Mouse (Mus musculus) hindbrain, embryonic 16.5 days (tissue): Measurements from ENCODE around the gene Magee2. TPM values are rescaled to one million over a fixed set of nuclear protein-coding genes. Genes with fewer than 3 reads are reported as not detected.
A peak's percentile ranks its signal among the peaks of the same experiment; 100 is the strongest.
"Not testable (repeated sequence)": the region's sequence is repeated elsewhere in the genome, so short reads cannot be mapped to it uniquely, and the experiment has no call there.

ENCODE experiments used
- ATAC-seq: fragments of 200-750 bp; cut with Nextera tagmentation; 2 replicates; pipeline ENCODE4 v1.8.0; 2017; ENCODE audit warnings: moderate TSS enrichment, moderate library complexity
- H3K27ac ChIP-seq: fragments of 300-500 bp; sonication (generic); 2 replicates; pipeline ENCODE4 v1.5.1; 2014; ENCODE audit warnings: low read depth, mild to moderate bottlenecking, control low read depth, low read length, moderate library complexity
- H3K27me3 ChIP-seq: fragments of 300-500 bp; sonication (generic); replicated peaks from 2 replicates; pipeline ENCODE4 v1.6.1; 2014; ENCODE audit warnings: low read length; ENCODE audit not compliant: control insufficient read depth, insufficient read depth
- H3K36me3 ChIP-seq: fragments of 300-500 bp; sonication (generic); 2 replicates; pipeline ENCODE4 v1.6.1; 2014; ENCODE audit warnings: mild to moderate bottlenecking, low read length, moderate library complexity, mixed read lengths; ENCODE audit not compliant: control insufficient read depth, insufficient read depth
- H3K4me1 ChIP-seq: fragments of 300-500 bp; sonication (generic); 2 replicates; pipeline ENCODE4 v1.6.1; 2014; ENCODE audit warnings: low read depth, low read length; ENCODE audit not compliant: control insufficient read depth, insufficient read depth
- H3K4me2 ChIP-seq: fragments of 300-500 bp; sonication (generic); 2 replicates; pipeline ENCODE4 v1.6.1; 2014; ENCODE audit warnings: mild to moderate bottlenecking, low read length, control low read depth, moderate library complexity
- H3K4me3 ChIP-seq: fragments of 300-500 bp; sonication (generic); 2 replicates; pipeline ENCODE4 v1.5.1; 2014; ENCODE audit warnings: mild to moderate bottlenecking, low read length, control low read depth, moderate library complexity
- H3K9ac ChIP-seq: fragments of 300-500 bp; sonication (generic); 2 replicates; pipeline ENCODE4 v1.6.1; 2014; ENCODE audit warnings: low read depth, mild to moderate bottlenecking, control low read depth, low read length, moderate library complexity
- H3K9me3 ChIP-seq: fragments of 300-500 bp; sonication (generic); 2 replicates; pipeline ENCODE4 v1.6.1; 2014; ENCODE audit warnings: mild to moderate bottlenecking, low read length, moderate library complexity; ENCODE audit not compliant: control insufficient read depth
- WGBS: fragments of 180-500 bp; shearing (Covaris S2); extraction: QIAGEN DNeasy Blood & Tissue Kit; methylation state at CpG from one replicate; pipeline ENCODE4 v1.1.7; 2014; 5-methylcytosine and 5-hydroxymethylcytosine counted together
- polyA plus RNA-seq: library from polyadenylated mRNA; unstranded; fragments of >200 nt; fragmentation: Nextera tagmentation; extraction: Ambion mirVana; gene quantifications from 2 replicates; pipeline ENCODE4 v1.2.1, GENCODE M21; 2015

Gene Magee2
- polyA plus RNA-seq = 35.9 and 40.3 TPM in 2 replicates

- 17% methylated on average over 36 of the region's 37 CpGs for WGBS
- H3K27ac ChIP-seq = peak within 1 kb of the TSS; percentile 71
- peak within 1 kb of the TSS; percentile 51 for H3K4me3 ChIP-seq
- no peaks in the 10 kb centered on the region for H3K9me3 ChIP-seq
- H3K9ac ChIP-seq = peak within 1 kb of the TSS; percentile 65
- peak; percentile 98 for ATAC-seq
- H3K4me1 ChIP-seq = no peaks in the 10 kb centered on the region
- H3K27me3 ChIP-seq = peaks cover 6% of the 10 kb centered on the region; the same call in 1 of the 2 replicates
- H3K4me2 ChIP-seq = peak within 1 kb of the TSS; percentile 57
- no peaks in the 10 kb centered on the region for H3K36me3 ChIP-seq
These were observed at the start of gene Magee2 for GRCm38 (mm10) chrX:104856751-104857341. Gene Magee2 (minus strand): TSS chrX:104857267.

- H3K4me1 ChIP-seq = no peaks in the 10 kb centered on the region
- H3K4me2 ChIP-seq = peak overlapping the region; percentile 21
- no peaks in the 10 kb centered on the region; the same call in 1 of the 2 replicates for H3K9me3 ChIP-seq
- no peak for ATAC-seq
- H3K27me3 ChIP-seq = peaks cover 6% of the 10 kb centered on the region; the same call in 1 of the 2 replicates
- WGBS = 28% methylated on average over 9 of the region's 9 CpGs
- no peak overlapping the region for H3K9ac ChIP-seq
- no peaks in the 10 kb centered on the region for H3K36me3 ChIP-seq
- no peak overlapping the region for H3K4me3 ChIP-seq
- H3K27ac ChIP-seq = no peak overlapping the region
These were observed 3.5 kb downstream of the Magee2 start for GRCm38 (mm10) chrX:104853610-104854009.

DNA sequence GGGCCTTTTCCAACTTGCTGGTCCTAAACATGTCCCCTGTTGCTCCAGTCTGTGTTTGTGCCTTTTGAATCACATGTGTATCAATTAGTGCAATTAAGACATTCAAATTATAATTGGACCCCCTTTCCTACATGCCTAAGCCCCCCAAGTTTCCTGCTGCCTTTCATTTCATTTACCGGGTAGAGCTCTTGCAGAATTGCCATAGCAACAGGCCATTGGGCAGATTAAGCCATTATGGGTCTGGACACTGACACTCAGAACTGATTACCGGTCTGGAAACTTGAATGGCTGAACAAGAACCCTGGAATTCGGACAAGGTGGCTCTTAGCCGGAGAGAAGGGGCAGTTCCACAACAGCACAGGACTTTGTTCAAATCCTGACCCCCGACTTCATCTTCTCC, 39.5 kb downstream of the Magee2 start:
- H3K4me2 ChIP-seq, H3K9me3 ChIP-seq, H3K27ac ChIP-seq, ATAC-seq, H3K27me3 ChIP-seq, H3K4me1 ChIP-seq, H3K4me3 ChIP-seq, H3K9ac ChIP-seq, H3K36me3 ChIP-seq: not testable (repeated sequence)
- WGBS = 68% methylated on average over 3 of the region's 5 CpGs

GRCm38 (mm10) chrX:104816987-104817386, 40.1 kb downstream of the Magee2 start:
- H3K27me3 ChIP-seq, H3K36me3 ChIP-seq, H3K9me3 ChIP-seq, H3K4me2 ChIP-seq, H3K4me3 ChIP-seq, H3K27ac ChIP-seq, H3K9ac ChIP-seq, H3K4me1 ChIP-seq: not testable (repeated sequence)
- WGBS = no CpG with 5 or more reads among the region's 3 CpGs
- ATAC-seq = peak; percentile 73

- H3K27me3 ChIP-seq, H3K9me3 ChIP-seq, H3K4me3 ChIP-seq, ATAC-seq, H3K4me1 ChIP-seq, H3K36me3 ChIP-seq, H3K9ac ChIP-seq, H3K27ac ChIP-seq, H3K4me2 ChIP-seq: not testable (repeated sequence)
- WGBS = 63% methylated on average over 3 of the region's 4 CpGs
These were observed 43.4 kb downstream of the Magee2 start for GRCm38 (mm10) chrX:104813704-104814103.

Other genes with a start within 250 kb of the Magee2 start
- 3.7 and 4.8 TPM in 2 replicates for gene Zdhhc15, start 186.2 kb downstream of the Magee2 start, polyA plus RNA-seq
- gene Pbdc1, start 222.5 kb upstream of the Magee2 start, polyA plus RNA-seq = 30.0 and 30.4 TPM in 2 replicates